Mouse (Mus musculus): Measurements from ENCODE around the gene Ppp1r9b.

DNA sequence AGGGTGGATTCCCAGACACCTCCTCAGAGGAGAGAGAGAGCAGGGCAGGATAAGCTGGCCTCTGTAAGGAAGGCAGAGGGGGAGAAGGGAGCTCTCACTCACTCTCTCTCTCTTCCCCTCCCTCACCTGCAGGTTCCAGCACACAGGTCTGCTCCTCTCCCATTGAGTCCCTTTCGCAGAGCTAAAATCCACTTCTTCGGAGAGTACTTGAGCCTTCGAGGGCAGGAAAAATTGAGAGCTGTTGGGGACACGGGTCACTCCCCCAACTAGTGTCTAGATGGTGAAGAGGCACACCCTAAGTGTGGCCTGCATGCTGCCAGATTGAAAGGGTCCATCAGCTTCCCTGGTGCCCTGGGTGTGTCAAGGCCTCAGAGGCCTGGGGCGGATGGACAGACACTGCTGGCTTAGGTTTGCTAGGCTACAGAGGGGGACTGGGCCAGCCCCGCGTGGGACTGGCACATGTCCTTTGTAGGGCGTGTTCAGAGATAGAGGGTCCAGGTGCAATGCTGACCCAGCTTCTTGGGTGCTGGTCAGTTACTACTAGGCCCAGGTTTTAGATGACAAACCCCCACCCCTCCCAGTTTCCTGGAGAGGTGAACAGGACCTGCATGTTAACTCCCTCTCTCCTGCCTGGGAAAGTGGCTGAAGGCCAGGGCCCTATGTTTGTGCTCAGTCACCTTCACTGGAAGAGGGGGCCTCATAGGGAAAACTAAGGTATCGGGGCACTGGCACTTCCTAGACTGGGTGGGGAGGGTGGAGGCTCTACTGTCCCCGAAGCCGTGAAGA, 34.6 kb downstream of the Ppp1r9b start:
- TF ChIP-seq CTCF (IDR thresholded peaks at IDR 0.05; ENCODE audit: borderline replicate concordance, extremely low read depth, insufficient read depth, insufficient read length), result no peak
- no peak for TF ChIP-seq POLR2A (IDR thresholded peaks at IDR 0.05; ENCODE audit: borderline replicate concordance, extremely low read depth, insufficient read depth, insufficient read length, poor library complexity, severe bottlenecking)

Measured in brain, embryonic 14.5 days (tissue).